Mouse (Mus musculus): ENCODE results near the gene Cd180.

The Cd180 gene

GRCm38 (mm10) chr13:102689201-102690090, 3.9 kb upstream of the Cd180 start:
- no peak overlapping the region for H3K4me3 ChIP-seq (replicated peaks; ENCODE audit: low read length)
- no peaks in the 10 kb centered on the region for H3K27me3 ChIP-seq (ENCODE audit: insufficient read depth, low read length)
- TF ChIP-seq POU5F1 (IDR thresholded peaks at IDR 0.05; ENCODE audit: borderline replicate concordance, low read length): no peak
- no peak for TF ChIP-seq CTCF (conservative IDR thresholded peaks at IDR 0.05; ENCODE audit: low read length)
- no peak for TF ChIP-seq NANOG (IDR thresholded peaks at IDR 0.05; ENCODE audit: borderline replicate concordance, low read length)
- peaks cover 26% of the 10 kb centered on the region for H3K4me1 ChIP-seq (replicated peaks; ENCODE audit: low read depth, low read length)
- H3K36me3 ChIP-seq (ENCODE audit: insufficient read depth, low read length): no peaks in the 10 kb centered on the region
- no peaks in the 10 kb centered on the region for H3K9me3 ChIP-seq (ENCODE audit: low read length)

GRCm38 (mm10) chr13:102690184-102690583, 3.2 kb upstream of the Cd180 start:
- no peak for TF ChIP-seq NANOG (IDR thresholded peaks at IDR 0.05; ENCODE audit: borderline replicate concordance, low read length)
- TF ChIP-seq POU5F1 (IDR thresholded peaks at IDR 0.05; ENCODE audit: borderline replicate concordance, low read length): no peak
- TF ChIP-seq CTCF (conservative IDR thresholded peaks at IDR 0.05; ENCODE audit: low read length): no peak
- Histone ChIP-seq H3K27me3 (ENCODE audit: insufficient read depth, low read length) (no peaks in the 10 kb centered on the region), H3K36me3 (ENCODE audit: insufficient read depth, low read length) (no peaks in the 10 kb centered on the region)

GRCm38 (mm10) chr13:102691408-102692150, 1.8 kb upstream of the Cd180 start:
- H3K4me3 ChIP-seq (replicated peaks; ENCODE audit: low read length): no peak overlapping the region
- H3K27me3 ChIP-seq (ENCODE audit: insufficient read depth, low read length): no peaks in the 10 kb centered on the region
- TF ChIP-seq NANOG (IDR thresholded peaks at IDR 0.05; ENCODE audit: borderline replicate concordance, low read length): no peak
- no peak for TF ChIP-seq CTCF (conservative IDR thresholded peaks at IDR 0.05; ENCODE audit: low read length)
- TF ChIP-seq POU5F1 (IDR thresholded peaks at IDR 0.05; ENCODE audit: borderline replicate concordance, low read length): no peak
- H3K4me1 ChIP-seq (replicated peaks; ENCODE audit: low read depth, low read length): peaks cover 33% of the 10 kb centered on the region
- H3K9me3 ChIP-seq (ENCODE audit: low read length): no peaks in the 10 kb centered on the region
- H3K36me3 ChIP-seq (ENCODE audit: insufficient read depth, low read length): no peaks in the 10 kb centered on the region

More at GRCm38 (mm10) chr13:102690184-102690583, 3.2 kb upstream of the Cd180 start:
- no peaks in the 10 kb centered on the region for H3K9me3 ChIP-seq (ENCODE audit: low read length)
- H3K4me1 ChIP-seq (replicated peaks; ENCODE audit: low read depth, low read length): peaks cover 29% of the 10 kb centered on the region
- H3K4me3 ChIP-seq (replicated peaks; ENCODE audit: low read length): no peak overlapping the region

GRCm38 (mm10) chr13:102694154-102694553, 796 bp downstream of the Cd180 start:
- Histone ChIP-seq H3K27me3 (ENCODE audit: insufficient read depth, low read length) (no peaks in the 10 kb centered on the region), H3K36me3 (ENCODE audit: insufficient read depth, low read length) (no peaks in the 10 kb centered on the region), H3K4me3 (replicated peaks; ENCODE audit: low read length) (no peak overlapping the region), H3K9me3 (ENCODE audit: low read length) (no peaks in the 10 kb centered on the region), H3K4me1 (replicated peaks; ENCODE audit: low read depth, low read length) (peaks cover 54% of the 10 kb centered on the region)
- no peak for TF ChIP-seq POU5F1 (IDR thresholded peaks at IDR 0.05; ENCODE audit: borderline replicate concordance, low read length)
- no peak for TF ChIP-seq CTCF (conservative IDR thresholded peaks at IDR 0.05; ENCODE audit: low read length)
- no peak for TF ChIP-seq NANOG (IDR thresholded peaks at IDR 0.05; ENCODE audit: borderline replicate concordance, low read length)

- H3K36me3 ChIP-seq (ENCODE audit: insufficient read depth, low read length): no peaks in the 10 kb centered on the region
- TF ChIP-seq NANOG (IDR thresholded peaks at IDR 0.05; ENCODE audit: borderline replicate concordance, low read length) (no peak), CTCF (conservative IDR thresholded peaks at IDR 0.05; ENCODE audit: low read length) (no peak), POU5F1 (IDR thresholded peaks at IDR 0.05; ENCODE audit: borderline replicate concordance, low read length) (no peak)
- peaks cover 66% of the 10 kb centered on the region for H3K4me1 ChIP-seq (replicated peaks; ENCODE audit: low read depth, low read length)
- no peaks in the 10 kb centered on the region for H3K27me3 ChIP-seq (ENCODE audit: insufficient read depth, low read length)
- no peaks in the 10 kb centered on the region for H3K9me3 ChIP-seq (ENCODE audit: low read length)
- H3K4me3 ChIP-seq (replicated peaks; ENCODE audit: low read length): no peak overlapping the region
Observed at GRCm38 (mm10) chr13:102695121-102695905, 2.0 kb downstream of the Cd180 start.

GRCm38 (mm10) chr13:102698335-102698734, 5.0 kb downstream of the Cd180 start:
- H3K4me3 ChIP-seq (replicated peaks; ENCODE audit: low read length): peak overlapping the region; percentile 70
- no peaks in the 10 kb centered on the region for H3K36me3 ChIP-seq (ENCODE audit: insufficient read depth, low read length)
- H3K9me3 ChIP-seq (ENCODE audit: low read length): no peaks in the 10 kb centered on the region
- TF ChIP-seq POU5F1 (IDR thresholded peaks at IDR 0.05; ENCODE audit: borderline replicate concordance, low read length): no peak
- no peaks in the 10 kb centered on the region for H3K27me3 ChIP-seq (ENCODE audit: insufficient read depth, low read length)
- H3K4me1 ChIP-seq (replicated peaks; ENCODE audit: low read depth, low read length): peaks cover 46% of the 10 kb centered on the region

GRCm38 (mm10) chr13:102698751-102699323, 5.5 kb downstream of the Cd180 start:
- Histone ChIP-seq H3K9me3 (ENCODE audit: low read length) (no peaks in the 10 kb centered on the region), H3K27me3 (ENCODE audit: insufficient read depth, low read length) (no peaks in the 10 kb centered on the region), H3K4me1 (replicated peaks; ENCODE audit: low read depth, low read length) (peaks cover 42% of the 10 kb centered on the region), H3K36me3 (ENCODE audit: insufficient read depth, low read length) (no peaks in the 10 kb centered on the region), H3K4me3 (replicated peaks; ENCODE audit: low read length) (peak overlapping the region; percentile 70)
- no peak for TF ChIP-seq NANOG (IDR thresholded peaks at IDR 0.05; ENCODE audit: borderline replicate concordance, low read length)
- no peak for TF ChIP-seq POU5F1 (IDR thresholded peaks at IDR 0.05; ENCODE audit: borderline replicate concordance, low read length)
- TF ChIP-seq CTCF (conservative IDR thresholded peaks at IDR 0.05; ENCODE audit: low read length): no peak

Measured in E14TG2a.4 (cell line).